Mouse (Mus musculus): ENCODE measurements around the gene Cryz.

Cryz gene

GRCm38 (mm10) chr3:154670584-154670983 is 74.1 kb downstream of the Cryz start:
- DNase-seq (ENCODE audit: low read depth, low spot score), result no peak

DNA sequence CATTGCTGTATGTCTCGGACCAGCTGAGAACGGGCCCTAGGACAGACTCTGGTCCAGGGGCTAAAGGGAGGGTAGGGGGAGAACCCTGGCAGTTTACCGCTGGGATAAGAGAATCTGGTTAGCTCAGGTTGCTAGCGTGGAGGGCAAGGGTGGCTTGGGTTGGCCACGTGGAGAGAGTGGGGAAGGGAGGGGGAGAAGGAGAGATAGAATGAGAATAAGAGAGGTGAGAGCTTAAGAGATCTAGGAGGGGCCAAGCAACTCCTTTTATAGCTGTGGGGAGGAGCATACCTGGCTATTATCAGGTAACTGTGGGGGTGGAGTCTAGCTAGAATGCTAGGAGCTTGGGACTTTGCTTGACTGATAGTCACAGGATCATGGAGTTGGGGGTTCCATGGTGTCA is 74.5 kb downstream of the Cryz start:
- DNase-seq (ENCODE audit: low read depth, low spot score), result no peak
